Mouse (Mus musculus) CH12.LX (cell line): ENCODE data around the gene Zdhhc19. TPM values are rescaled to one million over a fixed set of nuclear protein-coding genes. Genes with fewer than 3 reads are reported as not detected.
A peak's percentile ranks its signal among the peaks of the same experiment; 100 is the strongest.

Experiments
- DNase-seq: peaks from one replicate; pipeline ENCODE4 v3.0.0-alpha.2; 2013; ENCODE audit errors: extremely low read depth
- H3K27ac ChIP-seq: 2 replicates; pipeline ENCODE4 v1.5.1; 2012; ENCODE audit warnings: low read depth, mild to moderate bottlenecking, control low read depth, moderate library complexity; ENCODE audit not compliant: insufficient read depth
- H3K27me3 ChIP-seq: replicated peaks from 2 replicates; pipeline ENCODE3; 2012; ENCODE audit warnings: inconsistent platforms
- H3K36me3 ChIP-seq, 2 experiments: replicated peaks in 1 of 2; 2 replicates each; pipeline versions ENCODE3 to v1.6.1; 2012; ENCODE audit warnings: inconsistent platforms in 1 of 2, low read length in 1 of 2, mild to moderate bottlenecking in 1 of 2, mixed read lengths in 1 of 2, moderate library complexity in 1 of 2; ENCODE audit not compliant: control insufficient read depth in 1 of 2, insufficient read depth in 1 of 2
- H3K4me1 ChIP-seq, 2 experiments: 2 replicates each; pipeline ENCODE4 v1.6.1; 2012; ENCODE audit warnings: inconsistent platforms in 1 of 2, moderate library complexity in 1 of 2; ENCODE audit not compliant: insufficient read depth in 2 of 2, control insufficient read depth in 1 of 2
- H3K4me2 ChIP-seq: 2 replicates; pipeline ENCODE4 v1.6.1; 2012; ENCODE audit warnings: low read depth, mild to moderate bottlenecking, control low read depth; ENCODE audit not compliant: poor library complexity, insufficient read depth, severe bottlenecking
- H3K4me3 ChIP-seq, 3 experiments: fragments of 150-350 bp in 1 of 3; sonication (generic) in 1 of 3; replicated peaks in 1 of 3; 2 replicates each; pipeline versions ENCODE3 to v1.5.1; 2011 to 2012; ENCODE audit warnings: low read depth in 2 of 3, low read length in 2 of 3, mild to moderate bottlenecking in 2 of 3, moderate library complexity in 2 of 3, control low read depth in 1 of 3, improper control_type of control experiment in 1 of 3, inconsistent platforms in 1 of 3, mixed read lengths in 1 of 3; ENCODE audit not compliant: poor library complexity in 1 of 3
- H3K79me2 ChIP-seq: replicated peaks from 2 replicates; pipeline ENCODE4 v1.6.1; 2012; ENCODE audit warnings: mild to moderate bottlenecking, moderate library complexity; ENCODE audit not compliant: control insufficient read depth, poor library complexity, insufficient read depth, severe bottlenecking; ENCODE audit errors: extremely low read depth
- H3K9ac ChIP-seq: 2 replicates; pipeline ENCODE4 v1.6.1; 2012; ENCODE audit warnings: low read depth, mild to moderate bottlenecking, control low read depth, moderate library complexity; ENCODE audit not compliant: insufficient read depth
- H3K9me3 ChIP-seq: replicated peaks from 2 replicates; pipeline ENCODE3; 2012; ENCODE audit warnings: low read length, inconsistent platforms, mixed read lengths
- BHLHE40 ChIP-seq: IDR thresholded peaks from 2 replicates; pipeline ENCODE4 v1.6.1; 2011; ENCODE audit warnings: mild to moderate bottlenecking, low read depth, low read length, improper control_type of control experiment
- CHD2 ChIP-seq: IDR thresholded peaks from 2 replicates; pipeline ENCODE4 v1.6.1; 2011; ENCODE audit warnings: low read length, improper control_type of control experiment
- CTCF ChIP-seq, 2 experiments: IDR thresholded peaks in 1 of 2; conservative IDR thresholded peaks in 1 of 2; 2 replicates each; pipeline ENCODE4 v1.5.1; 2011 to 2012; ENCODE audit warnings: low read depth in 2 of 2, low read length in 2 of 2, improper control_type of control experiment in 1 of 2, inconsistent platforms in 1 of 2, mild to moderate bottlenecking in 1 of 2, moderate library complexity in 1 of 2
- ELF1 ChIP-seq: IDR thresholded peaks from 2 replicates; pipeline ENCODE4 v1.6.1; 2014; ENCODE audit warnings: low read depth, mild to moderate bottlenecking, inconsistent platforms, low read length, improper control_type of control experiment
- EP300 ChIP-seq: IDR thresholded peaks from 2 replicates; pipeline ENCODE4 v1.6.1; 2011; ENCODE audit warnings: low read length, improper control_type of control experiment
- ETS1 ChIP-seq: conservative IDR thresholded peaks from 2 replicates; pipeline ENCODE4 v1.6.1; 2012; ENCODE audit warnings: low read depth, mild to moderate bottlenecking, inconsistent platforms, low read length, improper control_type of control experiment, moderate library complexity
- IRF4 ChIP-seq: IDR thresholded peaks from 2 replicates; pipeline ENCODE4 v1.6.1; 2014; ENCODE audit warnings: low read depth, mild to moderate bottlenecking, inconsistent platforms, low read length, improper control_type of control experiment
- JUN ChIP-seq: IDR thresholded peaks from 2 replicates; pipeline ENCODE4 v1.6.1; 2011; ENCODE audit warnings: low read depth, mild to moderate bottlenecking, low read length, improper control_type of control experiment, moderate library complexity; ENCODE audit not compliant: insufficient read depth
- JUND ChIP-seq: conservative IDR thresholded peaks from 2 replicates; pipeline ENCODE4 v1.6.1; 2011; ENCODE audit warnings: low read depth, low read length, improper control_type of control experiment
- MAFK ChIP-seq: IDR thresholded peaks from 2 replicates; pipeline ENCODE4 v1.6.1; 2011; ENCODE audit warnings: low read length, improper control_type of control experiment; ENCODE audit not compliant: insufficient replicate concordance
- MAX ChIP-seq: IDR thresholded peaks from 2 replicates; pipeline ENCODE4 v1.6.1; 2011; ENCODE audit warnings: low read length, improper control_type of control experiment
- MAZ ChIP-seq: IDR thresholded peaks from 2 replicates; pipeline ENCODE4 v1.6.1; 2012; ENCODE audit warnings: low read depth, mild to moderate bottlenecking, inconsistent platforms, low read length, improper control_type of control experiment, moderate library complexity
- MEF2A ChIP-seq: IDR thresholded peaks from 2 replicates; pipeline ENCODE4 v1.6.1; 2014; ENCODE audit warnings: low read depth, mild to moderate bottlenecking, inconsistent platforms, low read length, improper control_type of control experiment, borderline replicate concordance
- MYC ChIP-seq: IDR thresholded peaks from 2 replicates; pipeline ENCODE4 v1.6.1; 2011; ENCODE audit warnings: low read depth, mild to moderate bottlenecking, improper control_type of control experiment, low read length
- PAX5 ChIP-seq: IDR thresholded peaks from 2 replicates; pipeline ENCODE4 v1.6.1; 2012; ENCODE audit warnings: low read length, inconsistent platforms, mixed read lengths
- RAD21 ChIP-seq: IDR thresholded peaks from 2 replicates; pipeline ENCODE4 v1.6.1; 2011; ENCODE audit warnings: low read depth, mild to moderate bottlenecking, low read length, improper control_type of control experiment, moderate library complexity
- SMC3 ChIP-seq: IDR thresholded peaks from 2 replicates; pipeline ENCODE4 v1.6.1; 2011; ENCODE audit warnings: low read depth, low read length, improper control_type of control experiment
- ZC3H11A ChIP-seq: IDR thresholded peaks from 2 replicates; pipeline ENCODE4 v1.6.1; 2012; ENCODE audit warnings: low read depth, mild to moderate bottlenecking, inconsistent platforms, low read length, improper control_type of control experiment
- ZMIZ1 ChIP-seq: IDR thresholded peaks from 2 replicates; pipeline ENCODE4 v1.6.1; 2012; ENCODE audit warnings: low read depth, mild to moderate bottlenecking, inconsistent platforms, low read length, improper control_type of control experiment
- dilution Hi-C: fragments of 300-500 bp; cut with MboI; formaldehyde crosslinking; loops from 2 replicates; pipeline ENCODE4 v1.14.3; 2020; ENCODE audit warnings: low sequenced_read_pairs; ENCODE audit not compliant: extremely low pct_unique_long_range_greater_than_20kb, extremely low pct_ligation_motif_present
- in situ Hi-C: fragments of 300-500 bp; cut with MboI; formaldehyde crosslinking; loops from 3 replicates; pipeline ENCODE4 v1.14.3; 2019; ENCODE audit warnings: low sequenced_read_pairs, low pct_ligation_motif_present, low pct_unique_long_range_greater_than_20kb, mixed read lengths
- polyA plus RNA-seq: library from polyadenylated mRNA; unstranded; fragments of >175 nt; gene quantifications from 2 replicates; pipeline ENCODE4 v1.2.1, GENCODE M21; 2012; ENCODE audit warnings: low read depth; ENCODE audit not compliant: insufficient read length
- total RNA-seq, 2 experiments: library from RNA; depleted of rRNA; stranded (reverse); fragments of 300-350 nt in 1 of 2; fragments of >200 nt in 1 of 2; gene quantifications; 2 replicates each; pipeline ENCODE4 v1.2.3; 2012 to 2014

The Zdhhc19 gene
- total and polyA plus RNA-seq, 3 experiments: not detected

- Histone ChIP-seq H3K4me1 (peaks cover 3 to 18% of the 10 kb centered on the region in 2 experiments; a peak in 3 of 4 replicates), H3K9ac (no peak overlapping the region), H3K36me3 (no peaks in the 10 kb centered on the region), H3K79me2 (no peaks in the 10 kb centered on the region), H3K4me2 (peak overlapping the region; percentile 53), H3K9me3 (no peaks in the 10 kb centered on the region), H3K27ac (no peak overlapping the region), H3K27me3 (no peaks in the 10 kb centered on the region), H3K4me3 (no peak overlapping the region)
- no peak for TF ChIP-seq JUN
- no peak for TF ChIP-seq MAFK
- TF ChIP-seq CTCF (conservative IDR thresholded peaks at IDR 0.05 in 1 of 2, IDR thresholded peaks at IDR 0.05 in 1 of 2; ENCODE audit: low read depth in 2 of 2, low read length in 2 of 2): peak; percentile 97 to 98
- 0 out of 2 replicates have a peak, but pooled peaks have one; percentile 31 for TF ChIP-seq ELF1
- no peak for TF ChIP-seq ETS1
- TF ChIP-seq MAZ: no peak
- TF ChIP-seq CHD2: no peak
- peak; percentile 71 for TF ChIP-seq ZC3H11A
- peak; percentile 96 for TF ChIP-seq RAD21
- 0 out of 2 replicates have a peak, but pooled peaks have one; percentile 26 for TF ChIP-seq MYC
- TF ChIP-seq JUND: no peak
- TF ChIP-seq IRF4: peak; percentile 62; the same call in 1 of the 2 replicates
- peak; percentile 40; the same call in 1 of the 2 replicates for TF ChIP-seq EP300
- peak; percentile 91 for TF ChIP-seq SMC3
- TF ChIP-seq ZMIZ1: no peak
- TF ChIP-seq BHLHE40: 0 out of 2 replicates have a peak, but pooled peaks have one; percentile 29
- TF ChIP-seq MEF2A: peak; percentile 59; the same call in 1 of the 2 replicates
- TF ChIP-seq MAX: no peak; the same call in 1 of the 2 replicates
- in situ Hi-C loops (loop anchor here (5.0 to 10.0 kb wide), 2 partner anchors 173 to 355 kb away; no protein-coding TSS in a partner anchor), dilution Hi-C loops (no loop called here)
- peak; percentile 81 for DNase-seq
Measured at GRCm38 (mm10) chr16:32499430-32500037, 3.5 kb downstream of the Zdhhc19 start.

GRCm38 (mm10) chr16:32501459-32501858 is 5.4 kb downstream of the Zdhhc19 start:
- H3K4me2 ChIP-seq: no peak overlapping the region
- H3K27me3 ChIP-seq: peaks cover 3% of the 10 kb centered on the region
- H3K27ac ChIP-seq: no peak overlapping the region
- no peak overlapping the region for H3K9ac ChIP-seq
- dilution Hi-C loops: no loop called here
- no peak for DNase-seq
- peaks cover 3 to 13% of the 10 kb centered on the region in 2 experiments; a peak in 3 of 4 replicates for H3K4me1 ChIP-seq
- H3K9me3 ChIP-seq: no peaks in the 10 kb centered on the region
- H3K4me3 ChIP-seq: no peak overlapping the region
- H3K79me2 ChIP-seq: no peaks in the 10 kb centered on the region
- TF ChIP-seq IRF4 (no peak), PAX5 (no peak), BHLHE40 (no peak), ETS1 (no peak), MAX (no peak)
- H3K36me3 ChIP-seq: no peaks in the 10 kb centered on the region
- in situ Hi-C loops: loop anchor here (5.0 kb wide), 1 partner anchor 171 kb away; no protein-coding TSS in a partner anchor
